Mouse (Mus musculus): ENCODE data around the gene Birc3.
"Not testable (repeated sequence)": the region's sequence is repeated elsewhere in the genome, so short reads cannot be mapped to it uniquely, and the experiment has no call there.

Birc3 gene

GRCm38 (mm10) chr9:7872775-7873439 is at the start of gene Birc3:
TSS of gene Birc3 (minus strand) at chr9:7873186.
- DNase-seq, result peak; percentile 82

DNA sequence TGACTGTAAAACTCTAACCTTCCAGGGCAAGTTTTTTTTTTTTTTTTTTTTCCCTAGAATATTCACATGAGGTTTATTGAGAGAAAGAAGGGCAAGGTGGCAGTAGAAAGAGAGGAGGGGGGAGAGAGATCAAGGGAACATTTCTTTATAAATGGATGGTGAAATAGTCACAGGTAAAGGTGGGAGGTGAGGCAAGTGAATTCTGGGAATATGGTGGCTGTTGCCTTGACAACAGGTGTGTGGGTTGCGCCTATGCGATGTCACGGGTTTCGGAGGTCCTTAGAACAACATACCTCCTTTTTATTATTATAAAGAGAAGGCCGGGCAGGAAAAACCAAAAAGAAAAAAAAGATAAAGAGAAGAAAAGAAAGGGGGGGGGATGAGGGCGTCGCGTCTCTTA is 41.9 kb upstream of the Birc3 start:
- DNase-seq, result no peak

GRCm38 (mm10) chr9:7914487-7914886 is 41.5 kb upstream of the Birc3 start:
- peak; percentile 74 for DNase-seq

DNA sequence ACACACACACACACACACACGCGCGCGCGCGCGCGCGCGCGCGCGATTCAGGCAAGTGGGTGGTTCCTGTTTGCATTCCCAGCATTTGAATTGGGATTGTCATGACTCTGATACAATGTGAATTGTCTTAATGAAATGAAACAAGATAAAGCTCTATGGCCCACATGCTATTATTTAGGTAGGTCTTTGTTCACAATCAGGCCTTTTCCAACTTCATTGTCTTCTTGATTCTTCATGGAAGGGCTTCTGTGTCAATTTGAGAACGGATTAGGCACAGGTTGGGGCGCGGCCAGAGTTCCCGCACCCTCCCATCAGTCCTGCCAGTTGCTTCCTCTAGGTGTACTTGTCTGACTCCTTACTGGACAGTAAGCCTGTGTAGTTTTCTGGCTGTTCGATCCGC is 41.0 kb upstream of the Birc3 start:
- DNase-seq, result no peak

DNA sequence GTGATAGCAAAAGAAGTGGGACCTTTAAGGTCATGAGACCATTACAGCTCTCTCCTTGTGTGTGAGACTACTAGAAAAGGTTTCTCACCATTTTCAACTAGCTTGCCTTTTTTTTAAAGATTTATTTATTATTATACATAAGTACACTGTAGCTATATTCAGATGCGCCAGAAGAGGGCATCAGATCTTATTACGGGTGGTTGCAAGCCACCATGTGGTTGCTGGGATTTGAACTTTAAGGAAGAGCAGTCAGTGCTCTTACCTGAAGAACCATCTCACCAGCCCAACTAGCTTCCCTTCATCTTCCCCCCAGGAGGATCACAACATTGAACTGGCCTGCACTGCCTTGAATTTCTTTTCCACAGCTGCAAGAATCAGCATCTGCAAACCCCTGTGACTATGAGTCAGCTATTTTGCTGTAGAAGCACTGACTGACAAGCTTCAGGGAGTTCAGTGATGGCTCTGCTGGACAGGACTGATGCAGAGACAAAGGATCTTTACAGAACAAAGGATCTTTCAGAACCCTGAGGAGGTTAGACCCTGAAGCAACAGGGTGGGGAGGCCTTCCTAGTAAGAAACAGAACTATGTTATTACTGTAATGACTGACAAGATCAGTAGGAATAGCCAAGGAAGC is 34.5 kb upstream of the Birc3 start:
- DNase-seq, result no peak

DNA sequence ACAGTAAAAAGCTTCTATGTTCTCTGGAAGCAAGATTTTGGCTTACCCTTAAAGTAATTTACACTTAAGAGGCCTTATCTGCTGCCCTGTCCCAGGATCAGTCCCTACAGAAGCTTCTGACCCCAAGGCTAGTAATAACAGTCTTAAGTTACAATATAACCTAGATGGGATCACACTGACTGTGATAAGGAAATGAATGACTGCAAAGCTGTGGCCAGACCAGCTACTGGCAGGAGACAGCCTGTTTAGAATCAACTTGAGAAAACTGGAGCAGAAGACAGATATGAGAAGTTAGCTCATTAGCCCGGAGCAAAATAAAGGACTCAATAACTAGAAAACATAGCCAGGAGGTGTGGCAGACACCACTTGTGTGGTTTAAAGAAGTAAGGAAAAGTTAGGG is 33.6 kb upstream of the Birc3 start:
- no peak for DNase-seq

DNA sequence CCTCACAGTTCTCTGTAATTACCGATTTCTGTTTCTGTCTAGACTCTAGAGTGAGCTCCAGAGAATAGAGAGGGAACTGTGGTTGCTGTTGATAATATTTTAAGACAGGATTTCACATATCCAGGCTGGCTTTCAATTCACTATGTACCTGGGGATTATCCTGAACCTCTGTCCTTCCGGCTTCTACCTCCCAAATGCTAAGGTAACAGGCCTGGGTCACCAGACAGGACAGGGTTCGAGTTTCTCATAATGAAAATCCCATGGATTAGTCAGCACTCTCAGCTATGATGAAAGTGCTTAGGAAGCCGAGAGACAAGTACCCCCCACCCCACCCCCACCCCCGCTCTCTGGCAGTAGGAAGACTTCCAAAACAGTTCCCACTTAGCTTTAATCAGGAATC is 30.8 kb upstream of the Birc3 start:
- no peak for DNase-seq

GRCm38 (mm10) chr9:7903262-7903661 is 30.3 kb upstream of the Birc3 start:
- DNase-seq, result no peak

GRCm38 (mm10) chr9:7902311-7902710 is 29.3 kb upstream of the Birc3 start:
- DNase-seq, result peak; percentile 8

- no peak for DNase-seq
Measured at GRCm38 (mm10) chr9:7900965-7901364, 28.0 kb upstream of the Birc3 start.

DNA sequence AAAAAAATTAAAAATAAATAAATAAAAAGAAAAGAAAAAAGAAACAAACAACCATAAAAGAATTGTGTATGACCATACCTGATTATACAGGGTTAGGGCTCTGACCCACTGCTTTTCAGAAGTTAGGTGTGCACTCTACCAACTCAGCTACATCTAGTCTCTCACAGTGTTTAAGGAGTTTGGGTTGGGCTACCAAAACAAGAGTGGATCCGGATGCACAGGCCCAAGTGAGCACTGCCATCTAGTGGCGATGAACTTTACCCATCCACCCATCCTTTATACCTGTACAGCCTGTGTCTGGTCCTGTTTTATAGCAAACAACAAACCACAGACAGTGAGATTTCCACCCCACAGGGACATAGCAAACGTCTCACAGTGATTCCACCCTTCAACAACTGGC is 24.5 kb upstream of the Birc3 start:
- DNase-seq, result peak; percentile 80

DNA sequence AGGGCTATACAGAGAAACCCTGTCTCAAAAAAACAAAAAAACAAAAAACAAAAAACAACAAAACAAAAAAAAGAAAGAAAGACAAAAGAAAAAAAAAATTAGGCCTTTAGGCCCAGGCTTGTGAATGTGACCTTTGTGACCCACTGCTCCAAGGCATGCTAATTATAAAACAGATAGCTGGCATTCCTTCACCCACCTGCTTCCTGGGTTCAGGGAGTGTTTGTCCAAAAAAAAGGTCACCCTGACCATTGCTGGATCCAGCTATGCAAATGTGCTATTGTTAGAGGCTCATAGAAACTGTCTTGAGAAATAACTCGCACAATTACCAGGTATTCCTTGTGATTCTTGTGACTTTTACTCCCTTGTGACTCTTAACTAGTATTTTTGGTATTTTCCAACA is 18.8 kb upstream of the Birc3 start:
- not testable (repeated sequence) for DNase-seq

DNA sequence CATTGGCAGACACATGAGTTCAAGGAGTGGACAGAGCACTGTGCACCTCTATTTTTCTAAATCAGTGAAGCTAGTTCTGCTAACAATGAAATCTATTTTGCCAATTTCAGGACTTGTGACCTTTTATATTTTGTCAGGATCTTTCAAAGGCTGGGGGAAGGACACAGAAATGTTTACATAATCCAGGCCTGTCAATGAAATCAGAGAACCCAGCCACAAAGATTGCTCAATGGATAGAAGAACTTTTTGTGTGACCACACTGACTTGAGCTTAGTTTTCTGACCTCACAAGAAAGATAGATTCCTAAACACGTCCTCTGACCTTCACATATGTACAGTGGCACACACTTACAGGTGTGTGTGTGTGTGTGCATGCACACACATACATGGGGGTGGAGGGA is 18.2 kb upstream of the Birc3 start:
- DNase-seq, result no peak

DNA sequence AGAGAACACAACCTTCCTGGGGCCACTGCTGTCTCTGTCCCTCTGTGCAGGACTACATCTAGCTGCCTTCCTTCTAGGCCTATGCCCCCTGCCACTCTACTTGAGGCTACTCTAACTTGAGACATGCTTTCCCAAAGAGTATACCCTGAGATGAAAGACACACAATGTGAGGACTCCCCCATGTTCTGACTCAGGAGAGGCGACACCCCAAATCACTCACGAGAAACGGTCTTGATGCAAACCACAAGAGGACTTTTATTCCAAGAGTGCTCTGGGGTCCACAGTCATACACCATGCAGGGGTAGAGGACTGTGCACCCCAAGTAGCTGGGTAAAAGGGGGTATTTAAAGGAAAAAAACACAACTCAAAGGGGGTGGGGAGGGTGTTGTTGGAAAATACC is 11.4 kb upstream of the Birc3 start:
- no peak for DNase-seq

- DNase-seq, result no peak
Measured at GRCm38 (mm10) chr9:7882304-7882865, 9.4 kb upstream of the Birc3 start.

DNA sequence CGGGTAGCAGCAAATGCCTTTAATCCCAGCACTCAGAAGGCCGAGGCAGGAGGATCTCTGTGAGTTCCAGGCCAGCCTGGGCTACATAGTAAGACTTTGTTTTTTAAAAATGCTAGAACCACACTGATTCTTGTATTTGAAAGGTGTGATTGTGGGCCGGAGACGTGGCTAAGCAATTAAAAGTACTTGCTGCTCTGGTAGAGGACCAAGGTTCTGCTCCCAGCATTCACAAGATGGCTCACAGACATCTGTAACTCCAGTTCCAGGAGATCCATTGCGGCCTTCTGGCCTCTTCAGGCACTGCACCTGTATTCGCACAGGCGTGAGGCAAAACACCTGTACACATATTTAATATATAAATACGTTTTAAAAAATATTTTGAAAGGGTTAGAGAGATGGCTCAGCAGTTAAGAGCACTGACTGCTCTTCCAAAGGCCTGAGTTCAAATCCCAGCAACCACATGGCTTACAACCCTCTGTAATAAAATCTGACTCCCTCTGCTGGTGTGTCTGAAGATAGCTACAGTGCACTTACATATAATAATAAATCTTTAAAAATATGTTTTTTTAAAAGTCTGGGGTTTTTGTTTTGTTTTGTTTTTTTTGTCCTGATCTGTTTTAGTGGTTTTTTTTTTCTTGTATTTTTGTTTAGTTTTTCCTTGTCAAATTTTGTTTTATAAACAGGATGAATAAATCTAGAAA is 675 bp upstream of the Birc3 start:
- DNase-seq, result no peak

- DNase-seq, result peak; percentile 6
Measured at GRCm38 (mm10) chr9:7872044-7872774, 777 bp downstream of the Birc3 start.

DNA sequence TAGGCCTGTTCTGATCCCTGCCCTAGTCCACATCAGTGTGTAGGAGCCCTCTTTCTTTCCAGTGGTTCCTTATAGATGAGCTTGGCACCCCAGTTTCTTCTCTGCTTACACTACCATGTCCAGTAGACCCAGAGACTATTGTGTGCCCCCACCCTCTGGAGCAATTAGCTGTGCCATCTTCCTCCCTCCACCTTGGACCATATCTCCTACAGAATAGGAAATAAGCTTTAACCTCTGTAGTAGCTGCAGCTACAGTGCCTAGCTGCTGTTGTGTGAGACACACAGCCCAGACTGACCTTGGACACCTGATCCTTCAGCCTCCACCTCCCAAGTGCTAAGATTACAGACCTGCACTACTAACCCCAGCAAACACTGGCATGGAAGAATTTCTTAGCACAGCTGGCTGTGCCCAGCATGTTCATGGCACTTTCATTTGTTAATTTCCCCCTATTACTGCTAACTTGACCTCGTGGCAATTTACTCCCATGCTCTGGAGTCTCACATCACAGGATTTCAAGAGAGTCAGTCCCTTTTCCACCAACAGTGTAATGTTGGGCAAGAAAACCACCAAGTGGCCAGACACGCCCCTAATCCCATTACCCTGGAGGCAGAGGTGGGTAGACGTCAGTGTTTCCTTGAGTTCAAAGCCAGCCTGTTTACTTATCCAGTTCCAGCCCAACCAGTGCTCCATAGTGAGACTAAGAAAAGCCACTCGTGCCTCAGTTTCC is 1.5 kb downstream of the Birc3 start:
- DNase-seq, result peak; percentile 29

- peak; percentile 49 for DNase-seq
Measured at GRCm38 (mm10) chr9:7870556-7871315, 2.2 kb downstream of the Birc3 start.

- peak; percentile 54 for DNase-seq
Measured at GRCm38 (mm10) chr9:7868838-7869491, 4.0 kb downstream of the Birc3 start.

DNA sequence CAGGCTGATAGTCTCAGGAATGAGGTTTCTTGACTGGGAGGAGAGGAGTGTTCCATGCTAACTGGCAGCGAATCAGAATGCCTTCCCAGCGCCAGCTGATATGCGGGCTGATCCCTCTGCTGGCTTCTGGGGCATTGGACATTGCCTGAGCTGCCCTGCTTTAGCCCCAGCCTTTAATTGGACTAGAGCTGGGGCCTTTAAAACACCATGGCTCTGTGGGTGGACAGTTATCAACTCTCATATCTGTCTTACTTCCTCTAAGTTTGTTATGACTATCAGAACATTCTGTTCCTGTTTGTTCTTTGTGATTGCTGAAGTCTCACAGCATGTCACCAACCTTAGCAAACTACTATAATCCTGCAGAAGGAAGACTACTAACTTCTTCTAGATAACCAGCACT is 5.0 kb downstream of the Birc3 start:
- peak; percentile 44 for DNase-seq
